Mouse (Mus musculus) forebrain, postnatal 0 days (tissue): ENCODE measurements at regions not wholly inside any gene's neighbourhood (a gene's known extent, or its start where the extent isn't known, plus 50 kb on each side); places are given as distances from the start of the nearest gene placed in this dataset.

Experiments used
- ATAC-seq: fragments of 200-750 bp; cut with Nextera tagmentation; 2 replicates; pipeline ENCODE4 v1.8.0; 2017; ENCODE audit warnings: mild to moderate bottlenecking, moderate library complexity
- DNase-seq: peaks from one replicate; pipeline ENCODE4 v3.0.0-alpha.2; 2015
- H3K27ac ChIP-seq: fragments of 300-500 bp; sonication (generic); 2 replicates; pipeline ENCODE4 v1.5.1; 2014; ENCODE audit warnings: low read depth, mild to moderate bottlenecking, antibody characterized with exemption, low read length, moderate library complexity, mixed read lengths
- H3K27me3 ChIP-seq: fragments of 300-500 bp; sonication (generic); 2 replicates; pipeline ENCODE4 v1.6.1; 2014; ENCODE audit warnings: mild to moderate bottlenecking, low read length, mixed read lengths; ENCODE audit not compliant: insufficient read depth
- H3K36me3 ChIP-seq: fragments of 300-500 bp; sonication (generic); 2 replicates; pipeline ENCODE4 v1.6.1; 2014; ENCODE audit warnings: mild to moderate bottlenecking, moderate library complexity; ENCODE audit not compliant: insufficient read depth
- H3K4me1 ChIP-seq: fragments of 300-500 bp; sonication (generic); 2 replicates; pipeline ENCODE4 v1.6.1; 2014; ENCODE audit warnings: antibody characterized with exemption; ENCODE audit not compliant: insufficient read depth
- H3K4me2 ChIP-seq: fragments of 300-500 bp; sonication (generic); 2 replicates; pipeline ENCODE4 v1.6.1; 2014; ENCODE audit warnings: low read depth, mild to moderate bottlenecking, moderate library complexity
- H3K4me3 ChIP-seq: fragments of 300-500 bp; sonication (generic); 2 replicates; pipeline ENCODE4 v1.5.1; 2014; ENCODE audit warnings: low read depth, low read length, mixed read lengths
- H3K9ac ChIP-seq: fragments of 300-500 bp; sonication (generic); 2 replicates; pipeline ENCODE4 v1.6.1; 2014; ENCODE audit warnings: mild to moderate bottlenecking
- H3K9me3 ChIP-seq: fragments of 300-500 bp; sonication (generic); 2 replicates; pipeline ENCODE4 v1.6.1; 2016; ENCODE audit warnings: low read length
- CTCF ChIP-seq: sonication (generic); IDR thresholded peaks from 2 replicates; pipeline ENCODE4 v1.5.1; 2016; ENCODE audit warnings: antibody characterized with exemption, control low read depth, low read depth
- WGBS: fragments of 180-500 bp; shearing (Covaris S2); extraction: QIAGEN DNeasy Blood & Tissue Kit; methylation state at CpG from one replicate; pipeline ENCODE4 v1.1.7; 2014; 5-methylcytosine and 5-hydroxymethylcytosine counted together

DNA sequence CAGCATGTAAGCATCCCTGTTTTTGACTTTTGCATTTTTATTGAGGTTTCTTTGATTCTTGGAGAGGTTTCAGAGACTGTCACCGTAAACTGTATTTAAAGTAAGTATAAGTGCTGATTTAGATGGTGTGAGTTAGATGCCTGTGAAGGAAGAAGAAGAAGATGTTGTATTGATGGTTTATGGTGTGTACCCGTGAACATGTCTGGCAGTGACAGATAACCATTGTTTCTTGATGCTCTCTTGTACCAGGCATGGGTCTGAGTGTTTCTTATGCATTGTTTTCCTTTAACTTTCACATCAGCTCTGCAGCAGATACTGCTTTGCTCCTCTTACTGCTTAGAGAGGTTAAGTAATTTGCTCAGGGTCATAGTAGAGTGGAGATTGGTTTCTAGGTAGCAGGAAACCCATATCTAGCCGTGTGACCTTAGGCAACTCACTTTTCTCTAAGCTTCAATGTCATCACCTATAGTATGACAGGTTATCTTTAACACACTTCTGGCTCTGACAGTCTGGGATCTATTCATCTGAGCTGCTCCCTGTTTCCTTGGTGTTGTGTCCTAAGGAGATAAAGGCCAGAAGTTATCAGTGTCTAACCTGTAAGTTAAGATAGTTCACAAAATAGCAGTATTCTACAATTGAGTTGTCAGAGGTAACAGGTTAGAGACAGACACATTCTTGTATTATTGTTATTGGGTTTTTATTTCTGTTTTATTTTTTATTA is 95.5 kb upstream of the Tex13c2 start:
- 78% methylated on average over 3 of the region's 3 CpGs for WGBS
- H3K36me3 ChIP-seq = no peaks in the 10 kb centered on the region
- H3K27me3 ChIP-seq = no peaks in the 10 kb centered on the region
- no peak for DNase-seq
- H3K4me1 ChIP-seq = no peaks in the 10 kb centered on the region
- H3K4me3 ChIP-seq = no peak overlapping the region
- no peak for ATAC-seq
- TF ChIP-seq CTCF = no peak
- no peak overlapping the region for H3K4me2 ChIP-seq
- H3K27ac ChIP-seq = no peak overlapping the region
- no peak overlapping the region for H3K9ac ChIP-seq
- no peaks in the 10 kb centered on the region for H3K9me3 ChIP-seq

DNA sequence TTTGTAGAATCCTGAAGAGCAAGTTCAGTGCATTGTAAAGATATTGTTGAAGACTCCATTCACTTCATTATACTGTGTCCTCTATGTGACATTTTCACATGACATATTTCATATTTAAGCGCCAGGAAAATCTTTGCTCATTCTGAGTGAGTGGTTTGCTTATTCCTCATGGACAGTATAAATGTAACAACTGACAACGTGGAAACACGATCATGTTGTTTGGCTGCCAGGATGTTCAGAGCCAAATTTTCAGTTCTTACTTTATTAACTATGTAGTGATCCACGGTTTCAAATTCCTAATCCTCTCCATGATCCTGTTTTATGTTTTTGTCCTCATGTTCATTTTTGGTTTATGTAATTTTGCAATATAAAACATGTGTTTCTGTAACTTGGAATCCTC is 93.0 kb upstream of the Tex13c2 start:
- DNase-seq (no peak), ATAC-seq (no peak)
- Histone ChIP-seq H3K27me3 (no peaks in the 10 kb centered on the region), H3K27ac (no peak overlapping the region), H3K9me3 (no peaks in the 10 kb centered on the region), H3K36me3 (no peaks in the 10 kb centered on the region), H3K4me1 (no peaks in the 10 kb centered on the region), H3K9ac (no peak overlapping the region), H3K4me2 (no peak overlapping the region), H3K4me3 (no peak overlapping the region)
- TF ChIP-seq CTCF = no peak
- 69% methylated on average over 4 of the region's 4 CpGs for WGBS

DNA sequence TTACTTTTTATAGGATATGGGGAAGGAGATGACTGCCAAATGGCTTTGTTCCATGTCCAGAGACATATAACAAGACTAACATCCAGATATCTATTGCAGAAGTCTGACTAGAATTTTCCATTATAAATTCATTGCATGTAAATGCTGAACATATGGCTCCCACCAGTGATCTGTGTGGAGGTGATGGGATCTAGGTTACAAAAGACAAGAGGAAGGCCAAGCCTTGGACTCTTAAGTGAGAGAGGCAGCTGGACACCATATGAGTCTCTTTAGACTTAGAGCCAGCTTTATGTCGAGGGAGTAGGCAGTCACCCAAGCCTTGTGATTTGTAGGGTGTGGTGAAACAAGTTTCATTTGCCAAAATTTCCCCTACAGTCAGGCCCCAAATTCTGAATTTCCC is 90.7 kb upstream of the Tex13c2 start:
- H3K4me1 ChIP-seq = no peaks in the 10 kb centered on the region
- H3K36me3 ChIP-seq = no peaks in the 10 kb centered on the region
- TF ChIP-seq CTCF = no peak

DNA sequence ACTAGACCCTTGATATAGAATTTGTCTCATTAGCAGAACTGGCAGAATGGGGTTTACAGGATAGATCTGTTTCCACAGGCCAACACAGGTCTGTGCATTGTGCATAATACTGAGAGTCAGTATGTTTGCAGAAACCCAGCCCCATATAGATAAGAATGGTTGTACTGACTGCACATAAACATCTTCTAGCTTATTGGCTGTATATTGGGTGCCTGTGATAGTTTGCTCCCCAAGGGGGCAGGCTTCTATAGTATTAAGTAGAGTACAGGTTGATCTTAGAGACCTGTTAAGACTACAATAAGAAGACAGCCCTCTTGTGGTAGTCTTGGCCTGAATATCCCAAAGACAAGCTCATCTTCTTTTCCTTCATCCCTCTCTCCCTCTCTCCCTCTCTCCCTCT is 90.1 kb upstream of the Tex13c2 start:
- Histone ChIP-seq H3K4me3 (no peak overlapping the region), H3K9ac (no peak overlapping the region), H3K9me3 (no peaks in the 10 kb centered on the region), H3K27ac (no peak overlapping the region), H3K27me3 (no peaks in the 10 kb centered on the region), H3K36me3 (no peaks in the 10 kb centered on the region), H3K4me2 (no peak overlapping the region), H3K4me1 (no peaks in the 10 kb centered on the region)
- TF ChIP-seq CTCF = no peak
- DNase-seq (no peak), ATAC-seq (no peak)

More for the DNA sequence above, 90.7 kb upstream of the Tex13c2 start:
- DNase-seq (no peak), ATAC-seq (no peak)
- no peaks in the 10 kb centered on the region for H3K9me3 ChIP-seq
- H3K27ac ChIP-seq = no peak overlapping the region
- WGBS = 51% methylated on average over 1 of the region's 1 CpGs
- no peak overlapping the region for H3K9ac ChIP-seq
- H3K27me3 ChIP-seq = no peaks in the 10 kb centered on the region
- H3K4me3 ChIP-seq = no peak overlapping the region
- no peak overlapping the region for H3K4me2 ChIP-seq

DNA sequence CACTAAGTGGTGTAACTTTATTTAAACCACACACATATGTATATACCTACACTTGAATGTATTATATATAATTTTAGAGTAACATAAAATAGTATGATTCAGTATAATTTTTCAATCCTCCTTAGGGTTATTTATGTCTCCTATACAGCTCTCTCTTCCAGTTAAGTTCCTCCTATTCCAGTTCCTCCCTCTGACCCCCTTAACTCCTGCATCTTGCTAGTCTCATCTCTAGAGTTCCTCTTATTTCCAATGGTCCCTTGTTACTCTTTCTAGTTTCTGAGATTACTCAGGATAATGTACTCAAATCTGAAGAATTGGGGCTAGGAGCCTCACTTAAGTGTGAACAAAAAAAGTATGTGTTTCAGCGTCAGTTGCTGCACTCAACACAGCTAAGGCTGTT is 88.4 kb upstream of the Tex13c2 start:
- DNase-seq (no peak), ATAC-seq (no peak)
- H3K4me3 ChIP-seq = no peak overlapping the region
- no peaks in the 10 kb centered on the region for H3K27me3 ChIP-seq
- no peaks in the 10 kb centered on the region for H3K4me1 ChIP-seq
- no peak overlapping the region for H3K27ac ChIP-seq
- no peaks in the 10 kb centered on the region for H3K9me3 ChIP-seq
- H3K4me2 ChIP-seq = no peak overlapping the region
- H3K36me3 ChIP-seq = no peaks in the 10 kb centered on the region
- no peak for TF ChIP-seq CTCF
- H3K9ac ChIP-seq = no peak overlapping the region
- WGBS = 74% methylated on average over 1 of the region's 1 CpGs

DNA sequence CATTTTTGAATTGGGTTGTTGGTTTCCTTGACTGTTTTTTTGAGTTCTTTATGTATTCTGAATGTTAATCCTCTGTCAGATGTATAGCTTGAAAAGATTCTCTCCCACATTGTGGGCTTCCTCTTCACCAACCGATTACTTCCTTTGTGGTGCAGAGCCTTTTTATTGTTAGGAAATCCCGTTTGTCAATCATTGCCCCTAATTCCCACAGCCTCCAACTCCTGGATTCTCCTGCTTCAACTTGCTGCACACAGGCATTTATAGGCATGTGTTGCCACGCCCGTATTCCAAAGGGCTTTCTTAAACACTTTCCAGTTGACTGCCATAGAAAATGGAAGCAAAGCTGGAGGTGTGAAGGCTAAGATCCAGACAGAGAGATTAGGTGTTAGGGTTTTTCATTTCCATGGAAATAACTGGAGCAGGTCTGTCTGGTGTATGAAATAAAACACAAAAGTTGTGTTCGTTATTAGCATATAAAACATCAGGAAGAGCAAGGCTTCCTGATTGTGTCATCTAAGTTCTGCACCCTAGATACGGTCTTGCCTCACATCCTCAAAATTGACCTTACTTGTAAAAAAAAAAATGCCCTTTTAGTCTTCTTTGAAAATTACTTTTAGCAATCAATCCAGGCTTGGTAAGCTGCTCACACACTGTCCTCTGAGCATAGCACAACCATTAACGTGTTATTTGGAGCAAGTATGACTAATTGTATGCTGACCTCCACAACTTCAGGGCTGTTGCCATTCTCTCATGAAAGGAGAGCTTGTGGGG is 87.7 kb upstream of the Tex13c2 start:
- H3K9me3 ChIP-seq = no peaks in the 10 kb centered on the region
- 47% methylated on average over 7 of the region's 7 CpGs for WGBS
- H3K4me1 ChIP-seq = no peaks in the 10 kb centered on the region
- H3K9ac ChIP-seq = no peak overlapping the region
- no peak for DNase-seq
- H3K36me3 ChIP-seq = no peaks in the 10 kb centered on the region
- H3K4me2 ChIP-seq = no peak overlapping the region
- no peak overlapping the region for H3K4me3 ChIP-seq
- no peak overlapping the region for H3K27ac ChIP-seq
- no peaks in the 10 kb centered on the region for H3K27me3 ChIP-seq
- TF ChIP-seq CTCF = no peak
- ATAC-seq = no peak

DNA sequence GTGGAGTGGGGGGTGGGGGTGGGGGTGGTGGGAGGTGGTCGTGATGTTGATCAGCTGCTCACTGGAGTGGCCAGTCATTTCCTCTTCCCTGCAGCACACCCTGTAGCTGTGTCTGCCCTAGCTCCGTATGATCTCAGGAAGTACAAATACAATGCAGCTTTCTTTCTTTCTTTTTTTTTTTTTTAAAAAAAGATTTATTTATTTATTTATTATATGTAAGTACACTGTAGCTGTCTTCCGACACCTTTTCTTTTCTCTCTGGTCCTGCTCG is 87.2 kb upstream of the Tex13c2 start:
- Histone ChIP-seq H3K27me3 (no peaks in the 10 kb centered on the region), H3K27ac (no peak overlapping the region), H3K36me3 (no peaks in the 10 kb centered on the region), H3K4me1 (no peaks in the 10 kb centered on the region), H3K9me3 (no peaks in the 10 kb centered on the region), H3K9ac (no peak overlapping the region), H3K4me3 (no peak overlapping the region), H3K4me2 (no peak overlapping the region)
- ATAC-seq (no peak), DNase-seq (no peak)
- no peak for TF ChIP-seq CTCF
- 55% methylated on average over 4 of the region's 4 CpGs for WGBS
